Mouse (Mus musculus) adrenal gland, adult 18-20 months (tissue): ENCODE measurements around the gene Scml4. TPM values are rescaled to one million over a fixed set of nuclear protein-coding genes. Genes with fewer than 3 reads are reported as not detected.

ENCODE experiments used
- DNase-seq, 2 experiments: peaks; one replicate each; pipeline ENCODE4 v3.0.0; 2021 to 2022; ENCODE audit warnings: low spot score in 2 of 2
- total RNA-seq, 2 experiments: library from RNA; stranded (reverse); gene quantifications; 1 replicate in 1 of 2; 2 replicates in 1 of 2; pipeline ENCODE4 v1.2.3; 2021

The Scml4 gene
- total RNA-seq, 2 experiments from 2014 or later, result 1.4 to 2.3 TPM

DNA sequence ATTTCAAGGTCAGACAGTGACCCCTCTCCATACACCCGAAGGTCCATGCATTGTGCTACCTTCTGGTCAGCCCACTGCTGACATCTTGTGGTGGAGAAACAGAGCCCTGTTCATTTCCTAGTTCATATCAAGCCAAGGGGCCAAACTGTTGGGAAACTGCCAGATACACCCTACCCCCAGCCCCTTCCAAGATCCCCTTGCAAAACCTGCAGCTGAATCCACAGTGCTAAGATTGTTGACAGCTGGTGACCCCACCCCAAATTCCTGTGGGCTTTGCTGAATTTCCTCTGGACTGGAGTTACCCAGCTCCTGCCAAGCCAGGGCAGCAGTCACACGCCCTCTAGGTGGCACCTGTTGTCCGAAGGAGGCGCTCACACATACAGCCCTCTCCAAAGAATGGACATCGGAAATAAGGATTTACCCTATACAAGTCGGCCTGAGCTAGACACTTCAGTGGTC lies 127.5 kb downstream of the Scml4 start:
- DNase-seq, result peak in 1 of 2 experiments; percentile 33

DNA sequence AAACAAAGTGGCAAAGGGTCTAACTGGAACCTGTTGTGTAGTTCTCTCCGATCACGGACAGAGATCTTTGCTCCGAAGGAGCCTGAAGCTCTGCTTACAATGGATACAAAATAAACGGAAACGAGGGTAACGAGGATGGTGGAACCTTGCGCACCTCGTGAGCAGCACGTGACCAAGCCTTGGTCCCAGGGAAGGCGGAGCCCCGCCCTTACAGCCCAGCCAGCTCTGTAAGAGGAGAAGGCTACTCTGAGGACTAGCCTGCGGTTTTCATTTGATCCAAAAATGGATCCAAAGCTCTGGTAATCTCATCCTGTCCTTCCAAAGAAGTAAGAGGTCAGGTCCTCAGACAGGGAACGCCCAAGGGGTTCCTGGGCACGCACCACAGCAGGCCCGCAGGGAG lies 128.5 kb downstream of the Scml4 start:
- DNase-seq, result no peak

DNA sequence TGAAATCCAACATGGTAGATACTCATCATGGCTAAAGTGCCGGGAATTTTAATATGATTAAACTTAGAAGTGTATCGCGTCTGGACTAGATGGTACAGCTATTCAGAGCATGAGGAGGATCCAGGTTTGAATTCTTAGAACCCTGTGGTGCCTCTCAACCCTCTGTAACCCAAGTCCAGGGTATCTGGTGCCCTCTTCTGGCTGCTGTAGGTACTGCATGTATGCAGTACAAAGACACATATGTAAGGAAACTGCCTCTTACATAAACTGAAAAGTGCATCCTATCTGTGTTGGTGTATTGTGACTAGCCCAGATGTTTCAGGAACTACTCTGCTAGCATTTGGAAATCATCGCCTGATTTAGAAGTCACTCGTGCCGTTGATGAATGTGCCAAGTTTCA lies 129.7 kb downstream of the Scml4 start:
- peak; percentile 67 to 71 for DNase-seq

DNA sequence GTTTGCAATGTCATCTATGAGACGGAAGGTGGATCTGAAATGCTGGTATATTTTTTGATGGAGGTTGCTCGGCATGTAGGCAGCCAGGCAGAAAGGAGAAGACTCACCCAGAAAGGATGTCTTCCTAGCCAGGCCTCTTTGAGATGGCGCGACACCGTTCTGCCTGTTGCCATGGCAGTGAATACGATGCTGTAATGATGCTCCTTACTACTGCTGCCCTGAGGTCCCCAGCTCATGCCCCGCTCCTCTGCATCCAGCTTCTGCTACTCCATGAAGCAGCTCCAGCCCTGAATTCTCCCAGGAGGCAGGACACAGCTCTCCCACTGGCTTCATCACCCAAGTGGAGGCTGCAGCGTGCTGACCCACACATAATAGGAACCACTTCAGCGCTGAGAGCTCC lies 130.8 kb downstream of the Scml4 start:
- no peak for DNase-seq

DNA sequence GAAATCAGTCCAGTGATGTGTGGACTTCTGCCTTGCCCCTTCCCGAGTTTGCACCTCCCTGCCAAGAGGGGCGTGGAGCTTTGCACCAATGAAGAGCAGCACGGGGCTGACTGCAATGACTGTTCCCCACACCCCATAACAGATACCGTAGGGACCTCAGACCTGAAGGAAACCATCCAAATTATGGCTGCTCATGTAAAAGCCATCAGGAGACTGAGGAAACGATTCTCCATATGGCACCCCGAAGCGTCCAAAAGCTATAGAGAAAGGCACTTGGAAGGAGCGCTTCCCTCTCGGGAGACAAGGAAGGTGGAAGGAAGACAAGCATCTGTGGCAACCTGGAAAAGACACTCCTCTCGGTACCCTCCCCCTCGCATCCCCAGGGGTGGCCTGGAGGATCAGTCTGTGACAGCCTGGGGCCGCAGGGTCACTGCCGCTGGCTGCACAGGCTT lies 134.2 kb downstream of the Scml4 start:
- no peak for DNase-seq

DNA sequence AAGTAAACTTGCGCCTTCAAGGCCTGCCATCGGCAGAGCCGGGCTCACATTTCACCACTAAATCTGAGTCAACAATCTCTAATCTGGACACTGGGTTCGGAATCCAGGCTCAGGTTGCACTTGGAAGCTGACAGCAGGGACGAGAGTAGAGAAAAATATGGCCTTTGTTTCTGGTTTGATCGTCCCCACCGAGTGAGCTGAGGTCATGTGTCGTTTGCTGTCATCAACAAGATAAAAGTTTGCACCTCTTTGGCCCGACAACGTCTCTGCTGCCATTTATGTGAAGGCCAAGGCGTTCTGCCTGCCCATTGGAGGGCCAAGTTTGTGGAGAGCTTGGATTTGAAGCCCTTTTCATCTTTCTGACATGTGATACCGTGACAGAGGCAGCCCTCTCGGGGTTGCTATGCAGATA lies 135.3 kb downstream of the Scml4 start:
- no peak for DNase-seq

DNA sequence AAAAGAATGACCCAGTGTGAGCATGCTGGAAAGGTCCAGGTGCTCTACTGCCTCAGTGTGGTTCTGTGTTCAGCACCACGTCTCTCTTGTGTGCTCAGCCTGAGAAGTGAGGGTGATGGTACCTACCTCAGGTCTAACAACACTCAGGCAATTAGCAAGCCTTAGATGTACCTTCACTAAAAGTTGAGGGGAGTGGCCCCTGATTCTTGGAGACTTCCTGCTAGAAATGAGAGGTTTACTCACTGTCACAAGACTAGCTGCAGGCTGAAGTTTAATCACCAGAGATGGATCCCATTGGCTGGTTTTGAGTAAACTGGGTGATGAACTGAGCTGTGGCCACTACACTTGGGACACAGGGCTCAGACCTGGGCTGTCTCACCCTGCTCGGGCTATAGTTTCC lies 137.1 kb downstream of the Scml4 start:
- DNase-seq, result no peak

DNA sequence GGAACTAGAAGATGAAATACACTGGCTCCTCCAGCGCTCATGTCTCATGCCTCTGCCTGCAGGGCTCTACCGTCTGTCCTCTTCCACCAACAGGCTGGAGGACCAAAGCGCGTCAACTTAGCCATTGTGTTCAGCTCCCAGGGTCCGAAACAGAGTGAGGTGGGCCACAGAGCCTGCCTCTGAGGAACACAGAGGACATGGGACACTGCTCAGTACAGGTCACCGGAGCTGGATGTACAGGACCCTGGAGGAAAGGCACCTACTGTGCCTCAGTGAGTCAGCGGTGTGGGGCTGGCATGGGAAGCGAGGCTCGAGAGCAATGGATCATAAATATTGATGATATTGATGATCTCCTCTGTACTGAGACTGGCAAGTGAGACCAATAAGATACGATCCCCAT lies 139.2 kb downstream of the Scml4 start:
- DNase-seq, result no peak

DNA sequence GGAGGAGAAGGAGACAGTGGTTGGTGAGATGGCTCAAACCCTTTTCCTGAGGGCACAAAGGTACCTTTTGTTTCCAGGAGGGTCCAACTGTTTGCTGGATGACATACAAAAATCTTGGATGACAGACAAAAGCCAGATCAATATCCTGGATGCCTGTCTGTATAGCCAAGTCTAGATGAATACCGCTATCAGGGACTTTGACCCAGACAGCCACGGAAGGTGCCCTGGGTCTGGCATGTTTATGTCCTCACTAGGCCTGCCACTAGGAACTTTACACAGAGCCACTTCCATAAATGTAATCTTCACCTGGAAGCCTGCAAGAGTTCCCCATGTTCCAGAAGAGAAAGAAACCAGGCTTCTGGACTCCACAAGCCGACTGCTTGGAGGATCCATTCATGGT lies 141.3 kb downstream of the Scml4 start:
- DNase-seq, result no peak

DNA sequence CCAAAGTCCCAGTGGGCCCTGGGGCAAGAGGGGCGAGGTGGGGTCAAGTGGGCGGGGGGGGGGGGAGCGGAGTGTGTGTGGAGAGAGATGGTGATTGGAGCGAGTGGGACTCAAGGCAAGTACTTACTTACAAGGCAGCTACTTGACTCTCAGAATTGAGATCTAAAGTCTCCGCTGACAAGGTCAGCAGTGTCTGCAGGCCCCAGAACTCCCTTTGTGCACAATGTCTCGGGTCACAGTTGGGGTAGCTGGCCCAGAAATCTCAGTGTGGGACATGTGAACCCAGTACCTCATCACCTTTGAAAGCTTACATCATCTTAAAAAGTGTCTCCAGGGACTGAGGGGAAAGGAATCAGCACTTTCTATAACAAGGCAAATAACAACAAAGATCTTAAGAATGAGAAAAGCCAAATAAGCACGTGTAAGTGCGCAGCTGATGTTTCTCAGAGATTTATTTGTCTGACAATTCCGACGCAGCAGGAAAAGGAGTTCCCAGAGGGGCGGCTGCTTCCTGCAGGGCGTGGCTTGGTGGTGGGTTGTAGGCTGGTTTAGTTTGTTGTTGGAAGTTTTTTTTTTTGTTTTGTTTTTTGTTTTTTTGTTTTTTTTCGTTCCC lies 142.0 kb downstream of the Scml4 start:
- DNase-seq, result no peak

DNA sequence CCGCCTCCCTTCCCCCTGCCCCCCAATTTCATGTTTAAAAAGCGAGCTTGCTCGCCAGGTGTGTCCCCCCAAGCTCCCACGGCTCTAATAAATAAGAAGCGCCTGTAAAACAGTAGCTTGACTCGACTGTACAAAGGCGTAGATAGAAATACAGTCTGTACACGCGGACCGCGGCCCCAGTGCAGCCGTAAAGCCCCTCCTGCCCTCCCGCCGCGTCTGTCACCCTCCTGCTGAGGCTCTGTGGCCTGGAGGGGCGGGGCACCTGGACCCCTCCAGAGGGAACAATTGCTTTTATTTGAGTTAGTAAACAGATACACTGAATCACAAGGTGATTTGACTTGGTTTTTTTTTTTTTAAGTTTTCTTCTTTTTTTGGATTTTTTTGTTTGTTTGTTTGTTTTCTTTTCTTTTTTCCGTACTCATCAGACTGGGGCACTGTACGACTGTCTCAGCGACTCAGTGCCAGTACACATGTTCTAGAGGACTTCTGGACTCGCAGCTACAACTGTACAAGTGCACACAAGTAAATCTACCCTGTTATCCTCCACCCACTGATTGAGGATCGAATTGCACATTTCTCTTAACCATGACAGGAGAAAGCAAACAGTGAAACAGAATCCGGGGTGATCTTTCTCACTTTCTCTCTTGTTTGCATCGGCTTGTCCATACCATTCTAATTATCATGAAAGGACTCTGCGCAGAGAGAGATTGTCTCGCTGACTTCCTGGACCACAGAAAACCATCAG lies 142.7 kb downstream of the Scml4 start:
- no peak for DNase-seq

DNA sequence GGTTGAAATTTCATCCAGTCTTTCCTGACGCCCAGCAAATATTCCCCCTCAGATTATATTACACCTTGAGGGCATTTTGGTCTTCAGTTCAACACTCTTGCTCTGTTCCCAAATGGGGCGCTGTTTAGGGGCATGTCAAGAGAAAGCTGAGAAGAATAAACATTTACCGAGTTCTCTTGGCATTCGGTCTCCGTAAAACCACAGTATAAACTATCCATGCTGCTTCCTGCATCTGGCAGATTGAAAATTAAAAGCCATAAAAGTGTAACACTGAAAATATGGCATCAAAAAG lies 143.2 kb downstream of the Scml4 start:
- DNase-seq, result no peak

DNA sequence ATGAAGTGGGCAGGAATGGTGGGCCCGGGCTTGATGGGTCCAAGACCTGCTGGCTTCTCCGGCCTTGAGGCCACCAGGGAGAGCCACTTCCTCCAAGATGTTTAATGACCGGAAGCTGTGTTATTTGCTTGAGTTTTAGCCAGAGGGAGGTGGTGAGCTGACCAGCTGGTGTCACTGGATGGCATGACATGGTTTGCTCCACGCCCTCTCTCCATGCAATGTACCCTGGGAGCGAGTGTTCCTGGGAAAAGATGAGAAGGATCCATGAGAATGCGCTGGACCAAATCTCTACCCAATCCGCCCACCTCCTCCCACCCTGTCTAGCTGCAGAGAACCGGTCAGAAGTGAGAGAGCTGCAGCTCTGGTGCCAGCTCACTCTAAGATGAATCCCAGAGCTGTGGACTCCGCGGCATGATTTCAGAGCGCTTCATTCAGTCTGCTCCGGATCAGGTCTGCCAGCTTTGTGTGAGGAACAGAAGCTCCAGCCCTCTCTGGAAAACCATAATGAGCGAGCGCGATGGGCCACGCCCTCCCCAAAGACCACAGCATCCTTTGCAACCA lies 144.1 kb downstream of the Scml4 start:
- no peak for DNase-seq

DNA sequence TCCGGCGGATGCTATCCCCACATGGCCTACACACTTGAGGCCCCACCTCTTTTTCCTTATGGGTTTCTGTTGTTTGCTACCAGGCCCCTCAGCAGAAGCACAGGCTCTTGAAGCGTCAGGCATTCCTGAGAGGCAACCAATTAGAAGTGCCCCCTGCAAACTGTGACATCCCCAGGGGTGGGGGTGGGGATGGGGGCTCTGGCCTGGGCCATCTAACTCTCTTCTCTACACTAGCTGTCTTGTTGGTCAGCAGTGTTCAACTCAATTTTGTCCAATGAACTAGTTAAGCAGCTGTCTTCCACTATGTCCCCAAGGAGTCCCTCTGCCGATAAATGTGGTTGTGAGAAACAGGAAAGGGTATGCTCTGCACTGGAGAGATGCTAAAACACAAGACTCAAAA lies 144.9 kb downstream of the Scml4 start:
- no peak for DNase-seq

DNA sequence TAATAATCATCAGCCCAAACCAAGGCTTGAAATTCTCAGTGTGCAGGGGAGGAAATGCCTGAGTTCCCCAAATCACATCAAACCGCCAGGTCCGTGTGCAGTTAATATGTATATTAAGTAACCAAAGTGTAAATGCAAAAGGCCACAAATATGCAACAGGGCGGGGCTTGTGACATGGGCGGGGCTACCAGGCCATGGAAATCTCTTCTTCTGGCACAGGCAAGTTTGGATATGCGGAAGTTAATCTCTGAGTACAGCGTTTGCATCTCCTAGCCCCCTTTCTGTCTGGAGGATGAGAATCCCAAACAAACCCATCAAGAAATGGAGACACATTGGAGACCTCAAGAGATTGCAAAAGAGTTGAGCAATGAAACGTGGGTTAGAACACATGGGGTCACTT lies 145.5 kb downstream of the Scml4 start:
- no peak for DNase-seq

DNA sequence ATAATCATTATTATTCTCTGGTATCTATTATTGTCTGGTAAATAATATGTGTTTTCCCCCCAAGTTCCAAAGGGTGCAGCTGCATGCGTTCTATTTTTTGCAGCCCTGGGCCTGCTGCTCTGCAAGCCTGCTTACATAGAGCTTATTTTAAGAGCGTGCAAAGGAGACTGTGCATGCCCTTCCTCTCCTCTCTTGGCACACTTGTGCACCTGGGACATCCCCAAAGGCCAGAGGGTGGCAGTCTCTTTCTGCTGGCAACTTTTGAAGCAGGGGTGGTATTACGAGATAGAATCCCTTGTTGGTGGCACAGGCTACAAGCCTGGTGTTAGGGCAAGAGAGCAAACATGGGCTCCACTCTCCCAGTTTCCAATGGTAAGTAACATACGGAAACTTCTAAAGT lies 146.4 kb downstream of the Scml4 start:
- DNase-seq, result no peak

DNA sequence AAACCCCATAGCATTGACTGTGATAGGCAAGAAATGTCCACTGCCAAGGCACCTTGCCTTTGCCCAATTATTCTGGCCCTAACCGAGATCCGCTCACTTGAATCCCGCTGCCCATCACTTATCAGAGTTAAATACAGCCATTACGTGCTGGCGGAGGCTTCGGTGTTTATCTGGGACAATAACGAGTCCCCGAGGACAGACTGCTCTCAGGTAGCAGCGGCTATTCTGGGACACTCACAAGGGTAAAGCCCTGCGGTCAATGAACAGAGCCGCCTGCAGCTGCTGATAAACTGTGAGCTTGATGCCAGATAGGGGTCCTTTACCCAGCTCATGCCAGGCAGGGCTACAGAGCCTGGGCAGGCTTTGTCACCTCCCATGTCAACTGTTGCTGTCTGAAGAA lies 147.9 kb downstream of the Scml4 start:
- DNase-seq, result no peak

Other genes with a start within 250 kb of the Scml4 start
- 10 to 100 TPM; 53.4 to 84.2 TPM for gene Sec63, start 98.9 kb upstream of the Scml4 start, total RNA-seq